Mouse (Mus musculus) MEL (cell line): ENCODE results near the gene Ddx28. TPM values are rescaled to one million over a fixed set of nuclear protein-coding genes. Genes with fewer than 3 reads are reported as not detected.

Source experiments
- DNase-seq: peaks from one replicate; pipeline ENCODE4 v3.0.0; 2011; ENCODE audit warnings: low read depth, low spot score
- H3K27ac ChIP-seq: 2 replicates; pipeline ENCODE4 v1.5.1; 2012; ENCODE audit warnings: low read depth, mild to moderate bottlenecking, control low read depth, low read length, moderate library complexity; ENCODE audit not compliant: control insufficient read depth
- H3K27me3 ChIP-seq, 2 experiments: fragments of 150-350 bp in 1 of 2; sonication (generic) in 1 of 2; 2 replicates each; pipeline ENCODE4 v1.6.1; 2012; ENCODE audit warnings: low read length in 2 of 2, mild to moderate bottlenecking in 2 of 2, improper control_type of control experiment in 1 of 2, moderate library complexity in 1 of 2; ENCODE audit not compliant: insufficient read depth in 2 of 2, control insufficient read depth in 1 of 2
- H3K36me3 ChIP-seq, 2 experiments: 2 replicates each; pipeline ENCODE4 v1.6.1; 2012 to 2014; ENCODE audit warnings: low read length in 2 of 2, improper control_type of control experiment in 1 of 2, inconsistent platforms in 1 of 2, mild to moderate bottlenecking in 1 of 2; ENCODE audit not compliant: insufficient read depth in 2 of 2, control insufficient read depth in 1 of 2
- H3K4me1 ChIP-seq, 2 experiments: fragments of 150-350 bp in 1 of 2; sonication (generic) in 1 of 2; 2 replicates each; pipeline ENCODE4 v1.6.1; 2012; ENCODE audit warnings: low read length in 2 of 2, improper control_type of control experiment in 1 of 2, mild to moderate bottlenecking in 1 of 2; ENCODE audit not compliant: insufficient read depth in 2 of 2, control insufficient read depth in 1 of 2
- H3K4me3 ChIP-seq, 2 experiments: fragments of 150-350 bp in 1 of 2; sonication (generic) in 1 of 2; 2 replicates each; pipeline ENCODE4 v1.5.1; 2012; ENCODE audit warnings: low read depth in 2 of 2, low read length in 2 of 2, mild to moderate bottlenecking in 2 of 2, moderate library complexity in 2 of 2, control low read depth in 1 of 2, improper control_type of control experiment in 1 of 2; ENCODE audit not compliant: control insufficient read depth in 1 of 2, insufficient read depth in 1 of 2
- H3K79me2 ChIP-seq: 2 replicates; pipeline ENCODE4 v1.6.1; 2012; ENCODE audit warnings: mild to moderate bottlenecking, low read length, moderate library complexity; ENCODE audit not compliant: control insufficient read depth, poor library complexity, insufficient read depth
- H3K9ac ChIP-seq: 2 replicates; pipeline ENCODE4 v1.6.1; 2012; ENCODE audit warnings: low read depth, mild to moderate bottlenecking, control low read depth, low read length, moderate library complexity; ENCODE audit not compliant: control insufficient read depth, poor library complexity, severe bottlenecking
- H3K9me3 ChIP-seq: fragments of 150-350 bp; sonication (generic); replicated peaks from 2 replicates; pipeline ENCODE4 v1.6.1; 2012; ENCODE audit warnings: mild to moderate bottlenecking, low read length, improper control_type of control experiment, moderate library complexity; ENCODE audit not compliant: insufficient read depth
- BHLHE40 ChIP-seq: IDR thresholded peaks from 2 replicates; pipeline ENCODE4 v1.6.1; 2012; ENCODE audit warnings: low read depth, mild to moderate bottlenecking, inconsistent platforms, low read length, improper control_type of control experiment, borderline replicate concordance
- CTCF ChIP-seq, 3 experiments: IDR thresholded peaks in 2 of 3; conservative IDR thresholded peaks in 1 of 3; 2 replicates each; pipeline ENCODE4 v1.5.1; 2011 to 2012; ENCODE audit warnings: low read length in 3 of 3, low read depth in 2 of 3, mild to moderate bottlenecking in 2 of 3, improper control_type of control experiment in 1 of 3, inconsistent platforms in 1 of 3, mixed read lengths in 1 of 3, moderate library complexity in 1 of 3; ENCODE audit not compliant: control insufficient read depth in 1 of 3, insufficient read depth in 1 of 3, poor library complexity in 1 of 3, severe bottlenecking in 1 of 3
- ELF1 ChIP-seq: IDR thresholded peaks from 2 replicates; pipeline ENCODE4 v1.6.1; 2014; ENCODE audit warnings: low read depth, mild to moderate bottlenecking, inconsistent platforms, low read length, improper control_type of control experiment, moderate library complexity
- JUND ChIP-seq: IDR thresholded peaks from 2 replicates; pipeline ENCODE4 v1.6.1; 2011; ENCODE audit warnings: low read depth, mild to moderate bottlenecking, improper control_type of control experiment, low read length
- MAFK ChIP-seq: IDR thresholded peaks from 2 replicates; pipeline ENCODE4 v1.6.1; 2011; ENCODE audit warnings: low read depth, mild to moderate bottlenecking, low read length, improper control_type of control experiment, borderline replicate concordance
- MAX ChIP-seq: IDR thresholded peaks from 2 replicates; pipeline ENCODE4 v1.6.1; 2011; ENCODE audit warnings: low read length, improper control_type of control experiment
- MEF2A ChIP-seq: IDR thresholded peaks from 2 replicates; pipeline ENCODE4 v1.6.1; 2014; ENCODE audit warnings: low read depth, mild to moderate bottlenecking, inconsistent platforms, low read length, improper control_type of control experiment; ENCODE audit not compliant: poor library complexity, insufficient replicate concordance, severe bottlenecking; ENCODE audit errors: extremely low read depth
- MYB ChIP-seq: IDR thresholded peaks from 2 replicates; pipeline ENCODE4 v1.6.1; 2011; ENCODE audit warnings: mild to moderate bottlenecking, low read depth, low read length, improper control_type of control experiment
- MYC ChIP-seq: IDR thresholded peaks from 2 replicates; pipeline ENCODE4 v1.6.1; 2011; ENCODE audit warnings: low read depth, mild to moderate bottlenecking, low read length, improper control_type of control experiment, moderate library complexity
- NELFE ChIP-seq: IDR thresholded peaks from 2 replicates; pipeline ENCODE4 v1.6.1; 2011; ENCODE audit warnings: low read depth, low read length, improper control_type of control experiment
- POLR2A ChIP-seq, 2 experiments: IDR thresholded peaks; 2 replicates each; pipeline ENCODE4 v1.6.1; 2011 to 2012; ENCODE audit warnings: low read length in 2 of 2, mild to moderate bottlenecking in 2 of 2, control low read depth in 1 of 2, improper control_type of control experiment in 1 of 2, low read depth in 1 of 2, moderate library complexity in 1 of 2; ENCODE audit not compliant: control insufficient read depth in 1 of 2, insufficient read depth in 1 of 2, poor library complexity in 1 of 2
- POLR2AphosphoS5 ChIP-seq: IDR thresholded peaks from 2 replicates; pipeline ENCODE4 v1.6.1; 2012; ENCODE audit warnings: low read depth, borderline replicate concordance, mild to moderate bottlenecking, inconsistent platforms, low read length, moderate library complexity, mixed read lengths
- RAD21 ChIP-seq: IDR thresholded peaks from 2 replicates; pipeline ENCODE4 v1.6.1; 2011; ENCODE audit warnings: mild to moderate bottlenecking, low read depth, low read length, improper control_type of control experiment
- SIN3A ChIP-seq: IDR thresholded peaks from 2 replicates; pipeline ENCODE4 v1.6.1; 2012; ENCODE audit warnings: low read length, improper control_type of control experiment, inconsistent platforms
- SMC3 ChIP-seq: IDR thresholded peaks from 2 replicates; pipeline ENCODE4 v1.6.1; 2011; ENCODE audit warnings: low read depth, low read length, improper control_type of control experiment
- USF1 ChIP-seq: IDR thresholded peaks from 2 replicates; pipeline ENCODE4 v1.6.1; 2014; ENCODE audit warnings: low read depth, mild to moderate bottlenecking, inconsistent platforms, low read length, improper control_type of control experiment, moderate library complexity
- ZC3H11A ChIP-seq: IDR thresholded peaks from 2 replicates; pipeline ENCODE4 v1.6.1; 2012; ENCODE audit warnings: low read depth, mild to moderate bottlenecking, inconsistent platforms, low read length, improper control_type of control experiment
- ZKSCAN1 ChIP-seq: IDR thresholded peaks from 2 replicates; pipeline ENCODE4 v1.6.1; 2012; ENCODE audit warnings: low read depth, mild to moderate bottlenecking, inconsistent platforms, low read length, improper control_type of control experiment, moderate library complexity
- polyA plus RNA-seq, 2 experiments: library from polyadenylated mRNA; stranded (reverse) in 1 of 2; unstranded in 1 of 2; fragments of >175 nt in 1 of 2; fragments of >200 nt in 1 of 2; gene quantifications; 2 replicates each; pipeline versions ENCODE4 v1.2.1 to v1.2.4; 2012; ENCODE audit warnings: low replicate concordance in 2 of 2, low read depth in 1 of 2; ENCODE audit not compliant: insufficient read length in 2 of 2, insufficient read depth in 1 of 2, missing spikeins in 1 of 2
- total RNA-seq: library from RNA; depleted of rRNA; stranded (reverse); fragments of 300-350 nt; gene quantifications from 2 replicates; pipeline ENCODE4 v1.2.3, GENCODE M21; 2012

The Ddx28 gene
- total and polyA plus RNA-seq, 3 experiments = 21.8 to 29.9 TPM; not detected in 1

- H3K27me3 ChIP-seq = no peaks in the 10 kb centered on the region
- H3K4me1 ChIP-seq = peaks cover 0 to 17% of the 10 kb centered on the region in 2 experiments; a peak in 3 of 4 replicates
- peaks cover 0 to 11% of the 10 kb centered on the region in 2 experiments; a peak in 2 of 4 replicates for H3K36me3 ChIP-seq
- H3K9me3 ChIP-seq = no peaks in the 10 kb centered on the region
- no peak overlapping the region for H3K27ac ChIP-seq
- no peak overlapping the region for H3K9ac ChIP-seq
- H3K4me3 ChIP-seq = no peak overlapping the region
- DNase-seq = peak; percentile 57
- peaks cover 16% of the 10 kb centered on the region for H3K79me2 ChIP-seq
- no peak for TF ChIP-seq MAX
- TF ChIP-seq MEF2A = no peak
- TF ChIP-seq CTCF (IDR thresholded peaks at IDR 0.05 in 2 of 3, conservative IDR thresholded peaks at IDR 0.05 in 1 of 3; ENCODE audit: control insufficient read depth in 1 of 3, insufficient read depth in 1 of 3, low read depth in 2 of 3, low read length in 3 of 3, poor library complexity in 1 of 3, severe bottlenecking in 1 of 3) = peak in 1 of 3 experiments; percentile 57; a peak in 3 of 6 replicates
- TF ChIP-seq BHLHE40 = no peak
- no peak for TF ChIP-seq NELFE
- no peak for TF ChIP-seq USF1
- TF ChIP-seq MAFK = no peak
- no peak for TF ChIP-seq ZKSCAN1
- no peak for TF ChIP-seq SIN3A
- no peak for TF ChIP-seq POLR2A (IDR thresholded peaks at IDR 0.05; ENCODE audit: control insufficient read depth in 1 of 2, insufficient read depth in 1 of 2, low read depth in 1 of 2, low read length in 2 of 2, poor library complexity in 1 of 2)
- no peak for TF ChIP-seq JUND
- no peak for TF ChIP-seq POLR2AphosphoS5
- peak; percentile 13; the same call in 1 of the 2 replicates for TF ChIP-seq ZC3H11A
- no peak for TF ChIP-seq MYC
- TF ChIP-seq SMC3 = peak; percentile 58
- peak; percentile 49 for TF ChIP-seq RAD21
- no peak for TF ChIP-seq MYB
These were observed 5.3 kb downstream of the Ddx28 start for GRCm38 (mm10) chr8:106006413-106006812.

- H3K27ac ChIP-seq = no peak within 1 kb of the TSS
- TF ChIP-seq ELF1 = no peak
- peaks cover 12% of the 10 kb centered on the region for H3K79me2 ChIP-seq
- H3K9me3 ChIP-seq = no peaks in the 10 kb centered on the region
- no peak for DNase-seq
- H3K36me3 ChIP-seq = peaks cover 0 to 11% of the 10 kb centered on the region in 2 experiments; a peak in 2 of 4 replicates
- H3K9ac ChIP-seq = no peak within 1 kb of the TSS
- H3K27me3 ChIP-seq = no peaks in the 10 kb centered on the region
- H3K4me1 ChIP-seq = peaks cover 0 to 17% of the 10 kb centered on the region in 2 experiments; a peak in 3 of 4 replicates
- no peak within 1 kb of the TSS for H3K4me3 ChIP-seq
These were observed 5.8 kb downstream of the Ddx28 start, which contains the start of gene Dpep2nb for GRCm38 (mm10) chr8:106005875-106006274. TSS of gene Dpep2nb (minus strand) at chr8:106005975.
